Mouse (Mus musculus) heart, postnatal 0 days (tissue): ENCODE results near the gene F2r.

Experiments used
- CTCF ChIP-seq: IDR thresholded peaks from 2 replicates; pipeline ENCODE4 v1.5.1; 2016; ENCODE audit warnings: antibody characterized with exemption, control low read depth, low read depth
- EP300 ChIP-seq: IDR thresholded peaks from 2 replicates; pipeline ENCODE4 v1.6.1; 2016; ENCODE audit warnings: antibody characterized with exemption, low read depth

- no peak for TF ChIP-seq CTCF
- no peak for TF ChIP-seq EP300
Observed at GRCm38 (mm10) chr13:95557326-95557725, 61.0 kb downstream of the F2r start.
